Mouse (Mus musculus): ENCODE data around the gene Zmynd8.

DNA sequence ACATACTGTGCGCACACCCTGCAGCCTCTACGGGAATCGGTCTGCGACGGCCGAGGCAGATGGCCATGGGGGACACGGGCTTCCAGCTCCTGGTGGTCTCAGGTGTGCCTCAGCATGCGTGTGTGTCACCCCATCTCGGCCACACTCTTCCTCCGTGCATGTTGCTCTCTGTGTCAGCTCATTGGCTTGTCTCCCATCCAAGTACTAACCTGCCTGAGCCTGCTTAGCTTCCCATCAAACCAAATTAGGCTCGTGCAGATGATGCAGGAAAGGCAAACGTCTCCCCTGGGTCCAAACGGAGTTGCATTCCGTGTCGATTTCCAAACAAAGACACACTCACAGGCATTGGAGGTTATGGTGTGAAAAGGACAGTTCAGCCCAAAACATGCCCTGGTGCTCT is 141.0 kb downstream of the Zmynd8 start:
- TF ChIP-seq GATA1 (IDR thresholded peaks at IDR 0.05; ENCODE audit: low read length): no peak
- no peak for TF ChIP-seq TAL1 (IDR thresholded peaks at IDR 0.05; ENCODE audit: low read length)
